Mouse (Mus musculus): ENCODE results near the gene Prkg2. TPM values are rescaled to one million over a fixed set of nuclear protein-coding genes. Genes with fewer than 3 reads are reported as not detected.

The Prkg2 gene
- polyA plus RNA-seq (2015; fragmentation: Nextera tagmentation; extraction: Ambion mirVana), result 3.9 and 4.4 TPM in 2 replicates

DNA sequence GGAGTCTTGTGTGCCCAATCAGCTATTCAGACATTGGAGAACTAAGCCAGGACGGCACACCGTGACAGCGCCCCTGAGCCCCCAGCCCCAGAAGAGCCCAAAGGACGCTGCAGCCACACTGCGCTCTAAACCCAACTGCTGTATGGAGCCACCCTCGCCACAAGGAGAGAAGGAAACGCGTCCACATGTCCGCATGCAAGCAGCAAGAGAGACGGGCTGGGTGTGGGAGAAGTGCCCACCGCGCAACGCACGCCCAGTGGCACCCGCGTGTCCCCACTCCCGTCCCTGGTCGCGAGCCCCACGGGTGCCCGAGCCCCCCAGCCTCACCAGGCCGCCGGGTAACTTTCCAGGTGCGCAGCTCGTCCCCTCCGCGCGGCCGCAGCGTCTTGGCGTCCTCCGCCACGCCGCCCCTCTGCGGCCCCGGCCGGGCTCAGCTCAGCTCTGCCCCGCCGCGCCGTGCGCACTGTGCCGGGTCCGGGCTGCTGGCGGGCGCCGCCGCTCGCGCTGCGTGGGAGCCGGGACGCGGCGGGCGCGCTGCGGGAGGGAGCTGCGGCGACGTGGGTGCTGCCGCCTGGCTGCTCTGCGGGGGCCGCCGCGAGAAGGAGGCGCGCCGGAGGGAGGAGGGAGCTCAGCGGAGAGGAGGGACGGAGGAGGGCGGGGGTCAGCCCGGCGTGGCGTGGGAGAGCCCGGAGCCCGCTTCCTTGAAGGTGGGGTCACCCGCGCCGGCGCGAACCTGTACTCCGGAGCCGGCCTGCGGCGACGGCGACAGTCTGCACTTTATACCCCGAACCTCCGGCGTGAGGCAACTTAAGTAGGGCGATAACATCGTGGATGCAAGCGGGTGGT, at the start of gene Prkg2:
Gene Prkg2, minus strand, starts transcription at position 756 of the 846 bp plus-strand sequence.
- peak within 1 kb of the TSS; percentile 97 for H3K4me2 ChIP-seq (replicated peaks)
- WGBS, result under 1% methylated on average over 87 of the region's 94 CpGs
- peak within 1 kb of the TSS; percentile 80 for H3K9ac ChIP-seq
- ATAC-seq (ENCODE audit: low FRiP score, low read depth), result peak; percentile 58
- H3K27ac ChIP-seq, result peak within 1 kb of the TSS; percentile 55
- peaks cover 11% of the 10 kb centered on the region; the same call in 1 of the 2 replicates for H3K4me1 ChIP-seq
- H3K36me3 ChIP-seq, result no peaks in the 10 kb centered on the region
- H3K9me3 ChIP-seq, result no peaks in the 10 kb centered on the region
- peaks cover 54% of the 10 kb centered on the region for H3K27me3 ChIP-seq
- H3K4me3 ChIP-seq, result peak within 1 kb of the TSS; percentile 71

GRCm38 (mm10) chr5:99083955-99084354, 46.8 kb upstream of the Prkg2 start:
- Histone ChIP-seq H3K36me3 (no peaks in the 10 kb centered on the region), H3K4me3 (no peak overlapping the region), H3K4me2 (replicated peaks) (no peak overlapping the region), H3K9ac (no peak overlapping the region), H3K4me1 (0 out of 2 replicates have a peak, but pooled peaks cover 1% of the 10 kb centered on the region), H3K27me3 (no peaks in the 10 kb centered on the region), H3K9me3 (no peaks in the 10 kb centered on the region), H3K27ac (no peak overlapping the region)
- WGBS, result 22% methylated on average over 5 of the region's 5 CpGs
- ATAC-seq (ENCODE audit: low FRiP score, low read depth), result no peak

GRCm38 (mm10) chr5:99078375-99078774, 41.2 kb upstream of the Prkg2 start:
- no peak for ATAC-seq (ENCODE audit: low FRiP score, low read depth)
- H3K27ac ChIP-seq, result no peak overlapping the region
- peaks cover 9% of the 10 kb centered on the region; the same call in 1 of the 2 replicates for H3K27me3 ChIP-seq
- no peaks in the 10 kb centered on the region for H3K36me3 ChIP-seq
- no peak overlapping the region for H3K9ac ChIP-seq
- no peak overlapping the region for H3K4me2 ChIP-seq (replicated peaks)
- H3K9me3 ChIP-seq, result no peaks in the 10 kb centered on the region
- peaks cover 18% of the 10 kb centered on the region for H3K4me1 ChIP-seq
- WGBS, result 69% methylated on average over 2 of the region's 2 CpGs
- no peak overlapping the region for H3K4me3 ChIP-seq

GRCm38 (mm10) chr5:99068391-99068790, 31.2 kb upstream of the Prkg2 start:
- 88% methylated on average over 2 of the region's 2 CpGs for WGBS

DNA sequence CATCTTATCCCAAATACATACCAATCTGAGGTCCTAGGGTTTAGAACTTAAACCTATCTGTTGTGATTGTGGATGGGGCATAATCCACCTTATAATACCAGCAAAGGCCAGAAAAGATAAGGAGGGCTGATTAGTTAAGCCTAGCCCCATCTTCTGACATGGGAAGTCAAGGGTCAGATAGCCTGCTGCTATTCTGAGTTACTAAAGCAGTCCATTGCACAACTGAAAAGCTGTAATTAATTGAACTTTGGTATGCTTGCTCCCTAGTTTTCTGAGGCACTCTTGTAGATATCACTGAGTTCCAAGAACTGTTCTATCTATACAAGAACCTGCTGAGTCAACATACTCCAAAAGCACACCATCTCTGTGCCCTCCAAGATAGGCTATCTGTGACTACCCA, 25.4 kb upstream of the Prkg2 start:
- Histone ChIP-seq H3K9ac (no peak overlapping the region), H3K27me3 (no peaks in the 10 kb centered on the region), H3K27ac (no peak overlapping the region), H3K4me2 (replicated peaks) (no peak overlapping the region), H3K36me3 (no peaks in the 10 kb centered on the region), H3K9me3 (no peaks in the 10 kb centered on the region), H3K4me3 (no peak overlapping the region), H3K4me1 (no peaks in the 10 kb centered on the region)
- no peak for ATAC-seq (ENCODE audit: low FRiP score, low read depth)

More at GRCm38 (mm10) chr5:99068391-99068790, 31.2 kb upstream of the Prkg2 start:
- Histone ChIP-seq H3K9me3 (no peaks in the 10 kb centered on the region), H3K4me3 (no peak overlapping the region), H3K27me3 (no peaks in the 10 kb centered on the region), H3K4me1 (0 out of 2 replicates have a peak, but pooled peaks cover 1% of the 10 kb centered on the region), H3K36me3 (no peaks in the 10 kb centered on the region), H3K4me2 (replicated peaks) (no peak overlapping the region), H3K9ac (no peak overlapping the region), H3K27ac (no peak overlapping the region)
- no peak for ATAC-seq (ENCODE audit: low FRiP score, low read depth)

DNA sequence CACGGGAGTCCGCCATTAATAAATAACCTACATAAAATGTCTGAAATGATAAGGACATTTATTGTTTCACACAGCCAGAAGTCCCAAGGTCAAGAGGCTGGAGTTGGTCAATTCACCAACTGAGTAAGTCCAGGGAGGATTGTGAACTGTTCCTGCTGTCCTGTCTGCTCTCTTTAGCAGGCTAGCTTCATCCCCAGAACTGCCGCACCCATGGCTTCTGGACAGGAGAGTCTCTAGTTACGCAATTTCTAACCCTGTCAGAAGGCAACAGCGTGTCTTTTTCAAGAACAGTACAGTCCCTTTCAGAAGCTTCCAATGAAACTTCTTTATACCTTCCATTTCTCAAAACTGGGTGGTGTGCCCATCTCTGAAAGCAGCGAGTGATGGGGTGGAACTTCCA, 1.9 kb upstream of the Prkg2 start:
- Histone ChIP-seq H3K27me3 (peaks cover 54% of the 10 kb centered on the region), H3K4me3 (no peak overlapping the region), H3K4me1 (peaks cover 11% of the 10 kb centered on the region; the same call in 1 of the 2 replicates), H3K4me2 (replicated peaks) (no peak overlapping the region), H3K9me3 (no peaks in the 10 kb centered on the region), H3K9ac (no peak overlapping the region), H3K36me3 (no peaks in the 10 kb centered on the region), H3K27ac (no peak overlapping the region)
- no peak for ATAC-seq (ENCODE audit: low FRiP score, low read depth)
- WGBS, result 94% methylated on average over 6 of the region's 6 CpGs

- 0 out of 2 replicates have a peak, but pooled peaks have one; percentile 22 for ATAC-seq (ENCODE audit: low FRiP score, low read depth)
- WGBS, result 4% methylated on average over 9 of the region's 9 CpGs
- peak overlapping the region; percentile 71 for H3K4me3 ChIP-seq
- no peaks in the 10 kb centered on the region for H3K36me3 ChIP-seq
- peak overlapping the region; percentile 80 for H3K9ac ChIP-seq
- no peaks in the 10 kb centered on the region for H3K9me3 ChIP-seq
- peak overlapping the region; percentile 55; the same call in 1 of the 2 replicates for H3K27ac ChIP-seq
- H3K27me3 ChIP-seq, result peaks cover 54% of the 10 kb centered on the region
- peaks cover 11% of the 10 kb centered on the region; the same call in 1 of the 2 replicates for H3K4me1 ChIP-seq
- peak overlapping the region; percentile 97 for H3K4me2 ChIP-seq (replicated peaks)
These were observed 276 bp upstream of the Prkg2 start for GRCm38 (mm10) chr5:99037442-99037811.

GRCm38 (mm10) chr5:99035961-99036360, 1.2 kb downstream of the Prkg2 start:
- peaks cover 11% of the 10 kb centered on the region; the same call in 1 of the 2 replicates for H3K4me1 ChIP-seq
- H3K9ac ChIP-seq, result no peak overlapping the region
- WGBS, result 52% methylated on average over 9 of the region's 9 CpGs
- no peak for ATAC-seq (ENCODE audit: low FRiP score, low read depth)
- peaks cover 3% of the 10 kb centered on the region; the same call in 1 of the 2 replicates for H3K9me3 ChIP-seq
- H3K27me3 ChIP-seq, result peaks cover 54% of the 10 kb centered on the region
- H3K4me3 ChIP-seq, result peak overlapping the region; percentile 71
- peak overlapping the region; percentile 97 for H3K4me2 ChIP-seq (replicated peaks)
- H3K36me3 ChIP-seq, result no peaks in the 10 kb centered on the region
- H3K27ac ChIP-seq, result no peak overlapping the region

DNA sequence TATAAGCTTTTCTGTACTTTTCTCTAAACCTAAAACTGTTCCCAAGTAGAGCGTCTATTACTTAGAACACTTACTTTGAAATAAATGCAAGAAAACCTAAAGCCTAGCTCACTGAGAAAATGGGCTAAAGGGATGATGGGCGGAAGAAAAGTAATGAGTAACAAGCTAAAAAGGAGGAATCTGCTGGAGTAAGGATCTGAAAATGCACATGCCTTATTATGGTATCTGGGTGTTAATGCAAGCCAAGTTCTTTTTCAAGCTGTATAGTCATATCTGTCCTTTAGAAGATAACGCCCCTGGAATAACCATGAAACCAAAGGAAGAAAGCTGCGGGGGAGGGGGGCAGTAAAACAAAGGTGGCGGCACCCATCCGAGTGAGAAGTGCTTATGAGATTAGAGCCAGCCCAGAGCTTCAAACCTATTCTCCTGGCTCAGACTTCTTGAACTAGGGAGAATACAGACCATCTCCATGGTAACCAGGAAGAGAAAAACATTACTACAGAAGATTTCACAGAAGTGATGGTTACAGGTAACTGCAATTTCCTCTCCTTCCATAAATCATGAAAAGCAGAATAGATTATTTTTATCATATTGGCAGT, 5.5 kb downstream of the Prkg2 start:
- no peak overlapping the region for H3K4me3 ChIP-seq
- H3K9me3 ChIP-seq, result peaks cover 4% of the 10 kb centered on the region; the same call in 1 of the 2 replicates
- ATAC-seq (ENCODE audit: low FRiP score, low read depth), result no peak
- H3K27ac ChIP-seq, result no peak overlapping the region
- H3K36me3 ChIP-seq, result no peaks in the 10 kb centered on the region
- 75% methylated on average over 6 of the region's 6 CpGs for WGBS
- peaks cover 22% of the 10 kb centered on the region for H3K27me3 ChIP-seq
- no peak overlapping the region for H3K9ac ChIP-seq
- H3K4me1 ChIP-seq, result peaks cover 6% of the 10 kb centered on the region; the same call in 1 of the 2 replicates
- no peak overlapping the region for H3K4me2 ChIP-seq (replicated peaks)

DNA sequence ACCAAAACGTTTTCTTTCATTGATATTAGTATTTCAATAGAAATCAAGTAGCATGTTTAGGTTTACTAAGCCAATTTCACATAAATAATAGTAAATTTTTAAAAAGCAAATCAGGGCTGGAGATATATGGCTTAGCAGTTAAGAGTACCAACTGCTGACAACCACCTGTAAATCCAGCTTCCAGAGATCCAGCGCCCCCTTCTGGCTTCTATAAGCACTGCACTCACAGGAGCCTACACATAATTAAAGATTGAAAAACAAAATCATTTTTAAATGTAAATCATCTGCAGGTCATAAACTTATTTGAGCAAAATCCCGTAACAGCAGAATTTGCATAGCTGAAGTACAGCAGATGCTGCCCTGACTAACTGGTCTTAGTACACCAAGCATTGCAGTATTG, 10.8 kb downstream of the Prkg2 start:
- Histone ChIP-seq H3K9me3 (peaks cover 4% of the 10 kb centered on the region; the same call in 1 of the 2 replicates), H3K4me1 (no peaks in the 10 kb centered on the region), H3K36me3 (no peaks in the 10 kb centered on the region), H3K4me2 (replicated peaks) (no peak overlapping the region), H3K4me3 (no peak overlapping the region), H3K9ac (no peak overlapping the region), H3K27ac (no peak overlapping the region), H3K27me3 (no peaks in the 10 kb centered on the region)
- no peak for ATAC-seq (ENCODE audit: low FRiP score, low read depth)
- 67% methylated on average over 3 of the region's 3 CpGs for WGBS

- WGBS, result 77% methylated on average over 6 of the region's 6 CpGs
- H3K4me3 ChIP-seq, result no peak overlapping the region
These were observed 17.4 kb downstream of the Prkg2 start for GRCm38 (mm10) chr5:99019709-99020108.

GRCm38 (mm10) chr5:99015140-99015539, 22.0 kb downstream of the Prkg2 start:
- ATAC-seq (ENCODE audit: low FRiP score, low read depth), result no peak
- no peak overlapping the region for H3K27ac ChIP-seq
- H3K4me2 ChIP-seq (replicated peaks), result no peak overlapping the region
- H3K36me3 ChIP-seq, result no peaks in the 10 kb centered on the region
- no peaks in the 10 kb centered on the region for H3K9me3 ChIP-seq
- H3K27me3 ChIP-seq, result no peaks in the 10 kb centered on the region
- 70% methylated on average over 3 of the region's 3 CpGs for WGBS
- 0 out of 2 replicates have a peak, but pooled peaks cover 2% of the 10 kb centered on the region for H3K4me1 ChIP-seq
- no peak overlapping the region for H3K4me3 ChIP-seq
- H3K9ac ChIP-seq, result no peak overlapping the region

More at GRCm38 (mm10) chr5:99019709-99020108, 17.4 kb downstream of the Prkg2 start:
- Histone ChIP-seq H3K9ac (no peak overlapping the region), H3K27ac (no peak overlapping the region), H3K9me3 (no peaks in the 10 kb centered on the region), H3K4me1 (no peaks in the 10 kb centered on the region), H3K4me2 (replicated peaks) (no peak overlapping the region), H3K36me3 (no peaks in the 10 kb centered on the region), H3K27me3 (no peaks in the 10 kb centered on the region)
- no peak for ATAC-seq (ENCODE audit: low FRiP score, low read depth)

Data from limb, embryonic 13.5 days (tissue).